Mouse (Mus musculus) liver, embryonic 14.5 days (tissue): ENCODE data around the gene Psapl1.

Experiments
- CTCF ChIP-seq: IDR thresholded peaks from 2 replicates; pipeline ENCODE4 v1.5.1; 2016; ENCODE audit warnings: antibody characterized with exemption, low read depth, control low read depth
- EP300 ChIP-seq: IDR thresholded peaks from 2 replicates; pipeline ENCODE4 v1.6.1; 2016; ENCODE audit warnings: antibody characterized with exemption, low read depth

DNA sequence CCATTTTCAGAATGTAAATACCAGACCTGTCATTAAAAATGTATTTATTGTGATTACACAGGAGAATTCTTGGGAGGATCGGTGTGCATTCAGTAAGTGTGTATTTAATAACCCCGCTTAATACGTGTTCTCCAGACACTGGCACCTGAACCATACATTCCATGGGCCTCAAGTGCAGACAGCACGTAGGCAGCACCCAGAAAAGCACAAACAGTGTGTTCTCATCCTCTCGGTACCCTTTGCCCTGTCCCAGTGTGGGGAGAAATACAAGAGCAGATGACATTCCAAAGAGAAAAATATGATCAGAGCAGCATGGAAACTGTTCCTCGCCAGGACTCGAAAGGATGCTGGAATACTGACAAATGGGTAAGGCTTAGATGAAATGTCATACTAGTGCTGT lies 22.0 kb downstream of the Psapl1 start:
- no peak for TF ChIP-seq CTCF
- no peak for TF ChIP-seq EP300
